Mouse (Mus musculus): ENCODE measurements around the gene H2-M10.2. TPM values are rescaled to one million over a fixed set of nuclear protein-coding genes. Genes with fewer than 3 reads are reported as not detected.
A peak's percentile ranks its signal among the peaks of the same experiment; 100 is the strongest.
"Not testable (repeated sequence)": the region's sequence is repeated elsewhere in the genome, so short reads cannot be mapped to it uniquely, and the experiment has no call there.

H2-M10.2 gene
- total RNA-seq, 2 experiments from 2014 or later: not detected

GRCm38 (mm10) chr17:36257241-36257947, 28.9 kb downstream of the H2-M10.2 start:
- intact Hi-C loops (cut with DNase I): no loop called here
- peak; percentile 76 to 88 for DNase-seq (ENCODE audit: extremely low spot score in 1 of 2, low spot score in 2 of 2)

GRCm38 (mm10) chr17:36253087-36253600, 33.1 kb downstream of the H2-M10.2 start:
- no peak for DNase-seq (ENCODE audit: extremely low spot score in 1 of 2, low spot score in 2 of 2)
- intact Hi-C loops (cut with DNase I): no loop called here

- peak in 1 of 2 experiments; percentile 57 for DNase-seq (ENCODE audit: extremely low spot score in 1 of 2, low spot score in 2 of 2)
- intact Hi-C loops (cut with DNase I): no loop called here
These were observed 33.9 kb downstream of the H2-M10.2 start for GRCm38 (mm10) chr17:36252250-36252876.

GRCm38 (mm10) chr17:36248886-36249285, 37.4 kb downstream of the H2-M10.2 start:
- intact Hi-C loops (cut with DNase I): no loop called here
- no peak for DNase-seq (ENCODE audit: extremely low spot score in 1 of 2, low spot score in 2 of 2)

GRCm38 (mm10) chr17:36245741-36246140, 40.5 kb downstream of the H2-M10.2 start:
- DNase-seq (ENCODE audit: extremely low spot score in 1 of 2, low spot score in 2 of 2): no peak

GRCm38 (mm10) chr17:36244031-36244430, 42.3 kb downstream of the H2-M10.2 start:
- intact Hi-C loops (cut with DNase I): no loop called here

More at GRCm38 (mm10) chr17:36245741-36246140, 40.5 kb downstream of the H2-M10.2 start:
- intact Hi-C loops (cut with DNase I): no loop called here

GRCm38 (mm10) chr17:36240637-36241213, 45.6 kb downstream of the H2-M10.2 start:
- no peak for DNase-seq (ENCODE audit: extremely low spot score in 1 of 2, low spot score in 2 of 2)
- intact Hi-C loops (cut with DNase I): no loop called here

More at GRCm38 (mm10) chr17:36244031-36244430, 42.3 kb downstream of the H2-M10.2 start:
- no peak for DNase-seq (ENCODE audit: extremely low spot score in 1 of 2, low spot score in 2 of 2)

- DNase-seq (ENCODE audit: extremely low spot score in 1 of 2, low spot score in 2 of 2): peak in 1 of 2 experiments; percentile 33
- intact Hi-C loops (cut with DNase I): no loop called here
These were observed 48.9 kb downstream of the H2-M10.2 start for GRCm38 (mm10) chr17:36237321-36237921.

- intact Hi-C loops (cut with DNase I); DNase-seq (ENCODE audit: extremely low spot score in 1 of 2, low spot score in 2 of 2): not testable (repeated sequence)
These were observed 51.0 kb downstream of the H2-M10.2 start for GRCm38 (mm10) chr17:36235300-36235699.

Other genes starting within 250 kb of the H2-M10.2 start
- gene H2-T22, start 243.7 kb downstream of the H2-M10.2 start, total RNA-seq (2021): 1 to 10 TPM; 5.7 to 6.1 TPM
- not detected for gene Gm6034, start 243.5 kb downstream of the H2-M10.2 start, total RNA-seq (2021)
- gene Gm11127, start 228.1 kb downstream of the H2-M10.2 start, total RNA-seq (2021): not detected
- gene Gm19684, start 164.8 kb downstream of the H2-M10.2 start, total RNA-seq (2021): not detected
- not detected for gene Gm7030, start 157.1 kb downstream of the H2-M10.2 start, total RNA-seq (2021)
- gene Gm8909, start 118.0 kb downstream of the H2-M10.2 start, total RNA-seq (2021): not detected
- not detected for gene H2-T3, start 96.2 kb downstream of the H2-M10.2 start, total RNA-seq (2021)
- 10 to 100 TPM; 43.0 to 51.8 TPM for gene Rpp21, start 28.4 kb downstream of the H2-M10.2 start, total RNA-seq (2021)
- gene Trim39, start 14.2 kb downstream of the H2-M10.2 start, total RNA-seq (2021): 10 to 100 TPM; 18.9 to 19.7 TPM
- not detected for gene H2-M10.1, start 39.7 kb upstream of the H2-M10.2 start, total RNA-seq (2021)
- gene H2-M10.3, start 81.9 kb upstream of the H2-M10.2 start, total RNA-seq (2021): not detected
- gene H2-M10.4, start 175.8 kb upstream of the H2-M10.2 start, total RNA-seq (2021): not detected

All from left cerebral cortex, postnatal 10 days (tissue).